Mouse (Mus musculus): Measurements from ENCODE around the gene Cabp1. TPM values are rescaled to one million over a fixed set of nuclear protein-coding genes. Genes with fewer than 3 reads are reported as not detected.

Cabp1 gene
- 28.1 and 31.5 TPM in 2 replicates for total RNA-seq (2014; rRNA removed)
- polyA plus RNA-seq (2015; fragmentation: Nextera tagmentation; extraction: Ambion mirVana) = 12.6 and 19.4 TPM in 2 replicates

DNA sequence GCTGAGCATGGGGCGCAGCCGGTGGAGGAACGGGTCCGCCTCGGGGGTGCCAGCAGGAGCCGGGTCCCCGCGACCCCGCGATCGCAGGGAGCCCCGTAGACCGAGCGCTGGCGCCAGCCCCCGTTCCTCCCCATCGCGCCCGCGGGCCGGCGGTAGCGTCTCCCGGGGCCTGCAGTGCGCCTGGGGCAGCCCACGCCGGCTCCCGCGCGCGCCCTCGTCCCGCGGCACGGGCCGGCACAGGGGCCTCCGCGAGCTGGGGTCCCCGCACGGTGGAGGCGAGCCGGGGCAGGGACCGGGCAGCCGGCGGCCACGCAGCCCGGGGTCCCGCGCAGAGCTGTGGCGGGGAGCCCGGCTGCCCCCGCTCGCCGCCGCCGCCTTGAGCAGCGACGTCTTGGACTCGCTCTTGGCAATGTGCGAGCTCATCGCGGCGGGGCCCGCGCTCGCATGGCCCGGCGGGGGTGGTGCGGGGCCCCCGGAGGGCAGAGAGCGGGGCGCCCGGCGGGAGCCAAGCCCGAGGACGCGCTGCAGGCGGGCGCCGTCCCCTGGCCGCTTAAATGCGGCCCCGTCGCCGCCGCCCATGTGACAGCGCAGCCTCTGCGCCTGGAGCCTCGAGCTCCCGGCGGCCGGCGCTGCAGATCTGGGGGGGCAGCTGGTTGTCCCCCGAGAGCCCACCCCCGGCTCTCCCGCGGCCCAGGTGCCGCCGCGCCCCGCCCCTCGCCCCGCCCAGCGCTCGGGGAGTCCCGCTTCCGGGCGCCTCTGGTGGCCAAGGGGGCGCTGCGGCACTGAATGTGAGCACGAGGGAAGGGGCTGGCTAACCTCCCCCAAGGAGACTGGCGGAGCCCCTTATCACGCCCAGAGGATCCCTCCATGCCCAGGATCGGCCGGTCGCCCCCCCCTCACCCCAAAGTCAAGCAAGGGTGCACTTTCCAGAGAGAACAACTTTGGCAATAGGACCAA, at the start of gene Cabp1:
TSS of gene Cabp1 (minus strand) at position 713 of the 957 bp plus-strand sequence.
- H3K27me3 ChIP-seq (ENCODE audit: insufficient read depth, low read length) = no peaks in the 10 kb centered on the region
- H3K4me2 ChIP-seq (ENCODE audit: low read depth) = peak within 1 kb of the TSS; percentile 99
- H3K9me3 ChIP-seq (ENCODE audit: low read length) = no peaks in the 10 kb centered on the region
- 2% methylated on average over 83 of the region's 116 CpGs for WGBS
- H3K27ac ChIP-seq (ENCODE audit: low read depth, low read length) = peak within 1 kb of the TSS; percentile 79
- ATAC-seq (peak; percentile 87), DNase-seq (peak; percentile 87)
- H3K4me1 ChIP-seq (ENCODE audit: insufficient read depth) = peaks cover 10% of the 10 kb centered on the region
- peak within 1 kb of the TSS; percentile 68 for H3K4me3 ChIP-seq (ENCODE audit: low read depth, low read length)
- peak within 1 kb of the TSS; percentile 70 for H3K9ac ChIP-seq
- no peaks in the 10 kb centered on the region for H3K36me3 ChIP-seq (ENCODE audit: insufficient read depth)
- peak; percentile 68 for TF ChIP-seq CTCF (IDR thresholded peaks at IDR 0.05; ENCODE audit: low read depth)

DNA sequence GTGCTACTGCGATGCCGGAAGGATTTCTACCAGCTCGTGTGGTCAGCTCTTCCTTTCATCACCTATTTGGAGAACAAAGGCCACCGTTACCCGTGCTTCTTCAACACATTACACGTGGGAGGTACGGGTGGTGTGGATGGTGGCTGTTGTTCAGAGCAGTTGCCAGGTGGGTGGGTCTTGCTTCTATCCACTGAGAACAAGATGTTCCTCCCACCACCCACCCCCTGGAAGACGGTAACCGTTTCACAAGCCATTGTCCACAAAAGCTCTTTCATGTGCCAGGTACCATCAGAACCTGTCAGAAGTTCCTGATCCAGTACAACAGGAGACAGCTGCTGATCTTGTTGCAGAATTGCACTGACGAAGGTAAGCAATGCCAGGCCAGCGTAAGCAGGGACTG, 46.0 kb upstream of the Cabp1 start:
- no peak overlapping the region for H3K9ac ChIP-seq
- no peak for TF ChIP-seq CTCF (IDR thresholded peaks at IDR 0.05; ENCODE audit: low read depth)
- H3K27me3 ChIP-seq (ENCODE audit: insufficient read depth, low read length) = no peaks in the 10 kb centered on the region
- ATAC-seq (no peak), DNase-seq (no peak)
- H3K27ac ChIP-seq (ENCODE audit: low read depth, low read length) = no peak overlapping the region
- H3K4me2 ChIP-seq (ENCODE audit: low read depth) = no peak overlapping the region
- H3K4me1 ChIP-seq (ENCODE audit: insufficient read depth) = no peaks in the 10 kb centered on the region
- 82% methylated on average over 11 of the region's 11 CpGs for WGBS
- H3K9me3 ChIP-seq (ENCODE audit: low read length) = no peaks in the 10 kb centered on the region
- H3K4me3 ChIP-seq (ENCODE audit: low read depth, low read length) = no peak overlapping the region
- H3K36me3 ChIP-seq (ENCODE audit: insufficient read depth) = peaks cover 57% of the 10 kb centered on the region

DNA sequence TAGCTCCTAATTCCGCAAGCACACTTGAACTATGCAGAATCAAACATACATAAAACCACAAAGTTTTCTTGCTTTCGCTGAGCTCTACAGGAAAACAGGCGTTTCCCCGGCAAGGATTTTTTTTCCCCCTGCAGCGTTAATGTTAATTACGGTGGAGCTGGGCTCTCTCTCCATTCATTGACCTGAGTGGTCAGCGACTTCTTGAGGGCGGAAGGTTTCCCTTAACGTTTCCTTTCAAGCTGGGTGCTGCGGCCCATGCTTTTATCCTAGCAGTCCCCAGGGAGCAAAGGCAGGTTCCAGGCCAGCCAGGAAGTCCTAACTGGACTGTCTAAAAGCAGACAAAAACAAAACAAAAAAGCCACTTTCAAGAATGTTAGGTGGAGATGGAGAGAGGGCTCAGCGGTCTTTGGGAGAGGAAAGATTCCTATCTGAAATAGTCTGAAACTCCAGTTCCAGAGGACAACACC, 44.6 kb upstream of the Cabp1 start:
- no peak overlapping the region for H3K27ac ChIP-seq (ENCODE audit: low read depth, low read length)
- peak overlapping the region; percentile 85 for H3K4me2 ChIP-seq (ENCODE audit: low read depth)
- no peak for DNase-seq
- ATAC-seq = no peak
- WGBS = 8% methylated on average over 11 of the region's 11 CpGs
- H3K9ac ChIP-seq = no peak overlapping the region
- no peak for TF ChIP-seq CTCF (IDR thresholded peaks at IDR 0.05; ENCODE audit: low read depth)
- H3K36me3 ChIP-seq (ENCODE audit: insufficient read depth) = peaks cover 43% of the 10 kb centered on the region
- no peaks in the 10 kb centered on the region for H3K9me3 ChIP-seq (ENCODE audit: low read length)
- H3K27me3 ChIP-seq (ENCODE audit: insufficient read depth, low read length) = no peaks in the 10 kb centered on the region
- peak overlapping the region; percentile 68 for H3K4me3 ChIP-seq (ENCODE audit: low read depth, low read length)
- no peaks in the 10 kb centered on the region for H3K4me1 ChIP-seq (ENCODE audit: insufficient read depth)

DNA sequence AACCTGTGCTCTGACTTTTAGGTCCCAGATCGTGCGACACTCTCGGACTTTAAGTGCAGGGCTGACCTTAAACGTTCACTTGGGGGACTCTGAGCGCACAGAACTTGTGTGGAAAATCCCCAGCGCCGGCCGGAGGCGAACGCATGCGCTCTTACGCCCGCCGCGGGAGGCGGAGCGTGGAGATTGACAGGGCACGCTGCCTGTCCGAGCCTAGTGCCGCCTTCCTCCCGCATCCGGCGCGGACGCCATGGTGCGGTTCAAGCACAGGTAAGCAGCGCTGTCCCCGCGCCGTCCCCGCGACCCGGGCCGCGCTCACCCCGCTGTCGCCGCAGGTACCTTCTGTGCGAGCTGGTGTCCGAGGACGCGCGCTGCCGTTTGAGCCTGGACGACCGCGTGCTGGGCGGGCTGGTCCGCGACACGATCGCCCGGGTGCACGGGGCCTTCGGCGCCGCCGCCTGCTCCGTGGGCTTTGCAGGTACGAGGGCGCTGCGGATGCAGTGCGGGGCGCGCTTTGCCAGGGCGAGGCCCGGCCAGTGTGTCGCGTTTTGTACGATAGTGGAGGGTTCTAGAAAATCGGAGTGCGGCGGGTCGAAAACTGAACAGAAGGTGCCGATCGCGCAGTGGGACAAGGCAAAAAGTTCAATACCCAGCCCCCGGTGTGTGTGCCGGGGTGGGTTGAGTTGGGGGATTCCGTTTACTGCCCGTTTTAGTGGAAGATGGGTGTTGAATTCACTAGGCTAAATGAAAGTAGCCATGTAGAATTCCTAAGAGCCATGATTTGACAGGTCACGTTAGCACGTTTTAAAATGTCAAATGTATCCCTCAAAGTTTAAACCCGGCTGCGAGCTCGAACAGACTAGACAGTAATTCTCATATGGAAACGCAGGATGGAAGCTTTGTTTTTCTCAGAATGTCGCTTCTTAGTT, 43.9 kb upstream of the Cabp1 start:
- Histone ChIP-seq H3K4me2 (ENCODE audit: low read depth) (peak overlapping the region; percentile 85), H3K27me3 (ENCODE audit: insufficient read depth, low read length) (no peaks in the 10 kb centered on the region), H3K4me3 (ENCODE audit: low read depth, low read length) (peak overlapping the region; percentile 68), H3K9ac (peak overlapping the region; percentile 72), H3K4me1 (ENCODE audit: insufficient read depth) (no peaks in the 10 kb centered on the region), H3K36me3 (ENCODE audit: insufficient read depth) (peaks cover 36% of the 10 kb centered on the region), H3K9me3 (ENCODE audit: low read length) (no peaks in the 10 kb centered on the region), H3K27ac (ENCODE audit: low read depth, low read length) (no peak overlapping the region)
- DNase-seq (peak; percentile 93), ATAC-seq (peak; percentile 78)
- no peak for TF ChIP-seq CTCF (IDR thresholded peaks at IDR 0.05; ENCODE audit: low read depth)
- 2% methylated on average over 88 of the region's 88 CpGs for WGBS

DNA sequence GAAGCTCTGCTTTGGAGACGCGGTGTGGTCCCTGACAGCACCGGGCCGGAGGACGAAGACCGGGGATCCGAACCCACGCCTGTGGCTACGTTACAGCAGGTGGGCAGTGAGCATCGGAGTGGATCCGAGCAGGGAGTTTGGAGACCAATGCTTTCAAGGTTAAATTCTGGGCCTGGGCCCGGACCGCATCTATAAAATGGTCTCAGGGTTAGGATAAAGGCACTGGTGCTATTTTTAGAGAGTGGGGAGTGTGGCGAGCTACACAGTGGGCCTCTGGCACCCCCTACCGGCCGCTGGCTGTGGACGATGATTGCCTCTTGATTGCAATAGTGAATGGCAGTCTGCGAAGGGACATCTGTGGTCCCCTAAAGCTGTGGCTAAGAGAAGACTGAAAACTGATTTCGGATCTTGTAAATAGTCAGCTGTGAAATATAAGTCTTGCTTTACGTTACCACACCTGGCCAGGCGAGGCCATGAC, 41.6 kb upstream of the Cabp1 start, which contains the start of gene Pop5:
TSS of gene Pop5 (plus strand) at position 51 of the 478 bp plus-strand sequence.
- DNase-seq (peak; percentile 94), ATAC-seq (peak; percentile 87)
- H3K27ac ChIP-seq (ENCODE audit: low read depth, low read length) = peak within 1 kb of the TSS; percentile 76
- H3K4me2 ChIP-seq (ENCODE audit: low read depth) = peak within 1 kb of the TSS; percentile 79
- peak; percentile 95 for TF ChIP-seq CTCF (IDR thresholded peaks at IDR 0.05; ENCODE audit: low read depth)
- H3K27me3 ChIP-seq (ENCODE audit: insufficient read depth, low read length) = no peaks in the 10 kb centered on the region
- WGBS = 1% methylated on average over 21 of the region's 21 CpGs
- peaks cover 13% of the 10 kb centered on the region for H3K36me3 ChIP-seq (ENCODE audit: insufficient read depth)
- H3K4me1 ChIP-seq (ENCODE audit: insufficient read depth) = no peaks in the 10 kb centered on the region
- H3K9me3 ChIP-seq (ENCODE audit: low read length) = no peaks in the 10 kb centered on the region
- H3K4me3 ChIP-seq (ENCODE audit: low read depth, low read length) = peak within 1 kb of the TSS; percentile 60
- peak within 1 kb of the TSS; percentile 69 for H3K9ac ChIP-seq

DNA sequence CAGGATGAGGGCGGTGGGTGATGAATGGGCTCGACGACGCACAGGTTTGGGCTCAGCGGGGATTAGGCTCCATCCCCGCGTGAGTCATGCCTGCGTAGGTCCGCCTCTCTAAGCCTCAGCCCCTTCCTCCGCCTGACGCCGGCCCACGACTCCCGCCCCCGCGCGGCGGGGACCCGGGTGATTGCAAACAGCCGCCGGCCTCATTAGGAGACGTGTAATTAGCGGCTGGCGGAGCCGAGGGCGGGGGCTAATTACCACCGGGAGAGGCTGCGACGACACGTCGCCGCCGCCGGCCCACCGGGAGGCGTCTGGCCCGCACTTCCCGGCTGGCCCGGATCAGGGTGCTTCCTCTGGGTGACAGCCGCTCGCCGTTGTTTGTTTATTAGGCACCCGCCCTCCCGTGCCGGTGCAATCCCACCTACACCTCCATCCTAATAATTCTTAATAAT, 41.2 kb upstream of the Cabp1 start:
- DNase-seq (peak; percentile 82), ATAC-seq (peak; percentile 73)
- under 1% methylated on average over 40 of the region's 45 CpGs for WGBS
- H3K27ac ChIP-seq (ENCODE audit: low read depth, low read length) = peak overlapping the region; percentile 76
- H3K9ac ChIP-seq = peak overlapping the region; percentile 69
- H3K36me3 ChIP-seq (ENCODE audit: insufficient read depth) = peaks cover 9% of the 10 kb centered on the region
- H3K4me2 ChIP-seq (ENCODE audit: low read depth) = peak overlapping the region; percentile 79
- no peak; the same call in 1 of the 2 replicates for TF ChIP-seq CTCF (IDR thresholded peaks at IDR 0.05; ENCODE audit: low read depth)
- no peaks in the 10 kb centered on the region for H3K4me1 ChIP-seq (ENCODE audit: insufficient read depth)
- H3K4me3 ChIP-seq (ENCODE audit: low read depth, low read length) = peak overlapping the region; percentile 60
- no peaks in the 10 kb centered on the region for H3K9me3 ChIP-seq (ENCODE audit: low read length)
- H3K27me3 ChIP-seq (ENCODE audit: insufficient read depth, low read length) = no peaks in the 10 kb centered on the region
